Mouse (Mus musculus) small intestine, adult 2 months (tissue): ENCODE data around the gene Ptprm.

Experiments
- CTCF ChIP-seq: fragments of 200-500 bp; IDR thresholded peaks from 2 replicates; pipeline ENCODE4 v1.5.1; 2012; ENCODE audit warnings: low read depth, mild to moderate bottlenecking, control low read depth, inconsistent platforms, low read length, moderate library complexity, mixed read lengths; ENCODE audit not compliant: insufficient replicate concordance, insufficient read length; ENCODE audit errors: extremely low read depth
- POLR2A ChIP-seq: fragments of 200-500 bp; IDR thresholded peaks from 2 replicates; pipeline ENCODE4 v1.6.1; 2012; ENCODE audit warnings: low read depth, mild to moderate bottlenecking, control low read depth, inconsistent platforms, low read length, moderate library complexity

GRCm38 (mm10) chr17:66768689-66769275, 585.5 kb downstream of the Ptprm start:
- TF ChIP-seq POLR2A: no peak
- no peak for TF ChIP-seq CTCF
